ENCODE assay signal across 8 mouse cellular contexts in the genomic region with DNA sequence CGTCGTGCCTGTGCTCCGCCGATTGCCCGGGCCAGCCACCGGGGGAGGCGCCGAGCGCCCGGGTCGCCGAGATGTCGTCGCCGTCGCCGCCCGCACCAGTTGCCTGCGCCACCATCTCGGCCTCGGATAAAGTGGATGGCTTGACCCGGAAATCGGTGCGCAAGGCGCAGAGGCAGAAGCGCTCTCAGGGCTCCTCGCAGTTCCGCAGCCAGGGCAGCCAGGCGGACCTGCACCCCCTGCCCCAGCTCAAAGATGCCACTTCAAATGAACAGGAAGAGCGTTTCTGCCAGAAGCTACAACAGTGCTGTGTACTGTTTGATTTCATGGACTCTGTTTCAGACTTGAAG.
DNase-seq lines count a peak whose midpoint lies in the region; ATAC-seq and TF ChIP-seq lines count a peak whose summit lies in the region.
"Not testable (repeated sequence)": the region's sequence is repeated elsewhere in the genome, so short reads cannot be mapped to it uniquely, and the experiment has no call there.

No protein-coding gene starts in this region.

- not testable (repeated sequence) for H3K4me3 ChIP-seq in ES-Bruce4 (ENCODE audit: low read depth, low read length); forebrain, postnatal 0 days (ENCODE audit: low read depth, low read length); hindbrain, embryonic 12.5 days; intestine, embryonic 14.5 days (ENCODE audit: low read depth, low read length); limb, embryonic 13.5 days; neural tube, embryonic 12.5 days
- peak overlapping the region in 1 of 2 experiments; percentile 32; a peak in 1 of 4 replicates for H3K4me3 ChIP-seq in heart, embryonic 14.5 days (ENCODE audit: control insufficient read depth in 1 of 2, insufficient read depth in 1 of 2, low read depth in 1 of 2, low read length in 2 of 2)

- peak overlapping the region; percentile 58; the same call in 1 of the 2 replicates for H3K9ac ChIP-seq in ES-Bruce4 (ENCODE audit: low read depth, poor library complexity, severe bottlenecking)
- H3K9ac ChIP-seq in forebrain, postnatal 0 days; heart, embryonic 14.5 days (ENCODE audit: low read length); hindbrain, embryonic 12.5 days; intestine, embryonic 14.5 days (ENCODE audit: low read length); limb, embryonic 13.5 days; neural tube, embryonic 12.5 days: not testable (repeated sequence)

- TF ChIP-seq CTCF in ES-Bruce4 (IDR thresholded peaks at IDR 0.05; ENCODE audit: low read depth, low read length); forebrain, postnatal 0 days (IDR thresholded peaks at IDR 0.05; ENCODE audit: low read depth): not testable (repeated sequence)

- not testable (repeated sequence) for H3K4me2 ChIP-seq in forebrain, postnatal 0 days (ENCODE audit: low read depth); hindbrain, embryonic 12.5 days (replicated peaks); intestine, embryonic 14.5 days (ENCODE audit: low read length)
- peak overlapping the region; percentile 58; the same call in 1 of the 2 replicates for H3K4me2 ChIP-seq in heart, embryonic 14.5 days (ENCODE audit: low read length)
- peak overlapping the region; percentile 59; the same call in 1 of the 2 replicates for H3K4me2 ChIP-seq in limb, embryonic 13.5 days (replicated peaks)
- peak overlapping the region; percentile 60; the same call in 1 of the 2 replicates for H3K4me2 ChIP-seq in neural tube, embryonic 12.5 days (replicated peaks)

- not testable (repeated sequence) for TF ChIP-seq POLR2A in ES-Bruce4 (IDR thresholded peaks at IDR 0.05; ENCODE audit: insufficient read depth, low read length)

- TF ChIP-seq EP300 in ES-Bruce4 (IDR thresholded peaks at IDR 0.05; ENCODE audit: insufficient read depth, low read depth, low read length), result not testable (repeated sequence)

- H3K4me1 ChIP-seq in ES-Bruce4 (ENCODE audit: control insufficient read depth, insufficient read depth, low read length); forebrain, postnatal 0 days (ENCODE audit: insufficient read depth); heart, embryonic 14.5 days (ENCODE audit: control insufficient read depth in 2 of 2, insufficient read depth in 2 of 2, low read length in 2 of 2); hindbrain, embryonic 12.5 days; intestine, embryonic 14.5 days (replicated peaks; ENCODE audit: control insufficient read depth, insufficient read depth, low read length); limb, embryonic 13.5 days; neural tube, embryonic 12.5 days: not testable (repeated sequence)

- DNase-seq in forebrain, postnatal 0 days; intestine, embryonic 14.5 days (ENCODE audit: low spot score): not testable (repeated sequence)

- not testable (repeated sequence) for H3K27ac ChIP-seq in ES-Bruce4 (ENCODE audit: insufficient read depth, low read length); forebrain, postnatal 0 days (ENCODE audit: low read depth, low read length); heart, embryonic 14.5 days (replicated peaks in 1 of 2; ENCODE audit: control insufficient read depth in 1 of 2, insufficient read depth in 1 of 2, low read depth in 2 of 2, low read length in 2 of 2); hindbrain, embryonic 12.5 days; intestine, embryonic 14.5 days (ENCODE audit: low read depth); limb, embryonic 13.5 days; neural tube, embryonic 12.5 days

- not testable (repeated sequence) for H3K27me3 ChIP-seq in ES-Bruce4 (ENCODE audit: control insufficient read depth, insufficient read depth, low read length, poor library complexity, severe bottlenecking); forebrain, postnatal 0 days (ENCODE audit: insufficient read depth, low read length); heart, embryonic 14.5 days (ENCODE audit: control insufficient read depth, insufficient read depth, low read length); hindbrain, embryonic 12.5 days; intestine, embryonic 14.5 days (replicated peaks; ENCODE audit: control insufficient read depth, insufficient read depth, low read length); limb, embryonic 13.5 days; neural tube, embryonic 12.5 days (replicated peaks)

- H3K9me3 ChIP-seq in ES-Bruce4 (replicated peaks; ENCODE audit: control insufficient read depth, insufficient read depth, low read length, poor library complexity, severe bottlenecking); forebrain, postnatal 0 days (ENCODE audit: low read length); heart, embryonic 14.5 days (ENCODE audit: control insufficient read depth, low read length); hindbrain, embryonic 12.5 days (replicated peaks); intestine, embryonic 14.5 days (ENCODE audit: control insufficient read depth, low read length); limb, embryonic 13.5 days; neural tube, embryonic 12.5 days: not testable (repeated sequence)

- 0 out of 2 replicates have a peak, but pooled peaks have one; percentile 10 for ATAC-seq in forebrain, postnatal 0 days
- not testable (repeated sequence) for ATAC-seq in heart, embryonic 14.5 days (ENCODE audit: insufficient number of reproducible peaks, insufficient read depth, low FRiP score, low read depth); limb, embryonic 13.5 days (ENCODE audit: low FRiP score, low read depth); neural tube, embryonic 12.5 days (ENCODE audit: low FRiP score, low read depth)
- peak; percentile 72 for ATAC-seq in hindbrain, embryonic 12.5 days (ENCODE audit: low FRiP score)
- ATAC-seq in intestine, embryonic 14.5 days (replicated peaks; ENCODE audit: low FRiP score, low TSS enrichment, low read depth), result peak; percentile 80
- ATAC-seq in megakaryocyte progenitor cell, adult 5-6 weeks (replicated peaks; ENCODE audit: poor library complexity), result peak; percentile 55

- H3K36me3 ChIP-seq in ES-Bruce4 (ENCODE audit: control insufficient read depth, insufficient read depth, low read length, poor library complexity, severe bottlenecking); forebrain, postnatal 0 days (ENCODE audit: insufficient read depth); heart, embryonic 14.5 days (ENCODE audit: control insufficient read depth, insufficient read depth, low read length); hindbrain, embryonic 12.5 days; intestine, embryonic 14.5 days (ENCODE audit: control insufficient read depth, insufficient read depth, low read length); limb, embryonic 13.5 days; neural tube, embryonic 12.5 days: not testable (repeated sequence)

- no CpG with 5 or more reads among the region's 30 CpGs for WGBS in forebrain, postnatal 0 days
- WGBS in heart, embryonic 14.5 days, result no CpG with 5 or more reads among the region's 30 CpGs
- no CpG with 5 or more reads among the region's 30 CpGs for WGBS in hindbrain, embryonic 12.5 days
- no CpG with 5 or more reads among the region's 30 CpGs for WGBS in intestine, embryonic 14.5 days
- WGBS in limb, embryonic 13.5 days, result no CpG with 5 or more reads among the region's 30 CpGs
- WGBS in neural tube, embryonic 12.5 days, result no CpG with 5 or more reads among the region's 30 CpGs
